Mouse (Mus musculus): ENCODE results near the gene Col6a6. TPM values are rescaled to one million over a fixed set of nuclear protein-coding genes. Genes with fewer than 3 reads are reported as not detected.

Gene Col6a6
- not detected in 2 replicates for total RNA-seq (2023)

GRCm38 (mm10) chr9:105827791-105828385 lies at the start of gene Col6a6:
Col6a6 (minus strand) TSS chr9:105828160.

GRCm38 (mm10) chr9:105642460-105643371 lies 185.2 kb downstream of the Col6a6 start, which contains the start of gene Pik3r4:
Pik3r4 (plus strand) TSS chr9:105642978.

Other genes with a start within 250 kb of the Col6a6 start
- 18.5 and 18.6 TPM in 2 replicates for gene Pik3r4, start 185.2 kb downstream of the Col6a6 start, total RNA-seq (2023)
- gene Col6a5, start 132.5 kb upstream of the Col6a6 start, total RNA-seq (2023): not detected in 2 replicates

Data from neutrophil, adult 65 days (primary cell).